Mouse (Mus musculus) cortical plate, adult 2 months (tissue): ENCODE measurements around the gene Gsto1.
A peak's percentile ranks its signal among the peaks of the same experiment; 100 is the strongest.

ENCODE experiments used
- CTCF ChIP-seq: fragments of 200-500 bp; IDR thresholded peaks from 2 replicates; pipeline ENCODE4 v1.5.1; 2011; ENCODE audit warnings: mild to moderate bottlenecking, control low read depth, low read length; ENCODE audit not compliant: insufficient read depth; ENCODE audit errors: extremely low read depth
- POLR2A ChIP-seq: fragments of 200-500 bp; IDR thresholded peaks from 2 replicates; pipeline ENCODE4 v1.6.1; 2011; ENCODE audit warnings: mild to moderate bottlenecking, low read length, control low read depth; ENCODE audit not compliant: insufficient read depth; ENCODE audit errors: extremely low read depth

- TF ChIP-seq CTCF: 0 out of 2 replicates have a peak, but pooled peaks have one; percentile 15
- TF ChIP-seq POLR2A: no peak
Observed at GRCm38 (mm10) chr19:47836701-47837526, 17.9 kb upstream of the Gsto1 start.
